Mouse (Mus musculus) lung, postnatal 0 days (tissue): ENCODE measurements around the gene Zmynd10. TPM values are rescaled to one million over a fixed set of nuclear protein-coding genes. Genes with fewer than 3 reads are reported as not detected.
A peak's percentile ranks its signal among the peaks of the same experiment; 100 is the strongest.

Source experiments
- ATAC-seq: fragments of 200-750 bp; cut with Nextera tagmentation; 2 replicates; pipeline ENCODE4 v1.8.0; 2017; ENCODE audit warnings: moderate library complexity
- DNase-seq: peaks from one replicate; pipeline ENCODE4 v3.0.0-alpha.2; 2016; ENCODE audit warnings: low spot score
- H3K27ac ChIP-seq: fragments of 300-500 bp; sonication (generic); 2 replicates; pipeline ENCODE4 v1.5.1; 2014; ENCODE audit warnings: antibody characterized with exemption, mild to moderate bottlenecking, low read length, mixed read lengths
- H3K27me3 ChIP-seq: fragments of 300-500 bp; sonication (generic); replicated peaks from 2 replicates; pipeline ENCODE4 v1.6.1; 2014; ENCODE audit warnings: low read length, mixed read lengths; ENCODE audit not compliant: insufficient read depth
- H3K36me3 ChIP-seq: fragments of 300-500 bp; sonication (generic); 2 replicates; pipeline ENCODE4 v1.6.1; 2014; ENCODE audit warnings: low read length, mixed read lengths; ENCODE audit not compliant: insufficient read depth
- H3K4me1 ChIP-seq: fragments of 300-500 bp; sonication (generic); 2 replicates; pipeline ENCODE4 v1.6.1; 2014; ENCODE audit warnings: antibody characterized with exemption, low read depth, low read length, mixed read lengths; ENCODE audit not compliant: insufficient read depth
- H3K4me2 ChIP-seq: fragments of 300-500 bp; sonication (generic); replicated peaks from 2 replicates; pipeline ENCODE4 v1.6.1; 2014; ENCODE audit warnings: low read depth, mild to moderate bottlenecking, low read length, moderate library complexity, mixed read lengths
- H3K4me3 ChIP-seq: fragments of 300-500 bp; sonication (generic); 2 replicates; pipeline ENCODE4 v1.5.1; 2014; ENCODE audit warnings: low read depth, low read length
- H3K9ac ChIP-seq: fragments of 300-500 bp; sonication (generic); replicated peaks from 2 replicates; pipeline ENCODE4 v1.6.1; 2014; ENCODE audit warnings: low read depth, mild to moderate bottlenecking
- H3K9me3 ChIP-seq: fragments of 300-500 bp; sonication (generic); 2 replicates; pipeline ENCODE4 v1.6.1; 2016; ENCODE audit warnings: low read length, mixed read lengths
- CTCF ChIP-seq: IDR thresholded peaks from 2 replicates; pipeline ENCODE4 v1.5.1; 2016; ENCODE audit warnings: antibody characterized with exemption, mild to moderate bottlenecking
- EP300 ChIP-seq: IDR thresholded peaks from 2 replicates; pipeline ENCODE4 v1.6.1; 2016; ENCODE audit warnings: antibody characterized with exemption, mild to moderate bottlenecking, control low read depth
- WGBS: fragments of 180-500 bp; shearing (Covaris S2); extraction: QIAGEN DNeasy Blood & Tissue Kit; methylation state at CpG from one replicate; pipeline ENCODE4 v1.1.7; 2014; 5-methylcytosine and 5-hydroxymethylcytosine counted together
- polyA plus RNA-seq: library from polyadenylated mRNA; unstranded; fragments of >200 nt; fragmentation: Nextera tagmentation; extraction: Ambion mirVana; gene quantifications from 2 replicates; pipeline ENCODE4 v1.2.1, GENCODE M21; 2015

Zmynd10 gene
- polyA plus RNA-seq, 1 experiment from 2014 or later = 9.1 TPM

- Histone ChIP-seq H3K27ac (peak overlapping the region; percentile 92), H3K4me1 (peaks cover 17% of the 10 kb centered on the region; the same call in 1 of the 2 replicates), H3K9me3 (no peaks in the 10 kb centered on the region), H3K4me2 (peak overlapping the region; percentile 70), H3K4me3 (peak overlapping the region; percentile 63), H3K27me3 (no peaks in the 10 kb centered on the region), H3K36me3 (peaks cover 8% of the 10 kb centered on the region; the same call in 1 of the 2 replicates), H3K9ac (peak overlapping the region; percentile 41)
- WGBS = under 1% methylated on average over 41 of the region's 41 CpGs
- ATAC-seq (peak; percentile 68), DNase-seq (peak; percentile 95)
- TF ChIP-seq EP300 (peak; percentile 69), CTCF (no peak)
Observed at GRCm38 (mm10) chr9:107568331-107569261, 21.5 kb downstream of the Zmynd10 start.

- DNase-seq (peak; percentile 53), ATAC-seq (peak; percentile 3)
- no peaks in the 10 kb centered on the region for H3K27me3 ChIP-seq
- H3K36me3 ChIP-seq = peaks cover 8% of the 10 kb centered on the region; the same call in 1 of the 2 replicates
- peak overlapping the region; percentile 70 for H3K4me2 ChIP-seq
- peak overlapping the region; percentile 41 for H3K9ac ChIP-seq
- no peaks in the 10 kb centered on the region for H3K9me3 ChIP-seq
- 1% methylated on average over 22 of the region's 23 CpGs for WGBS
- peak overlapping the region; percentile 63 for H3K4me3 ChIP-seq
- TF ChIP-seq CTCF (no peak), EP300 (no peak)
- peaks cover 11% of the 10 kb centered on the region; the same call in 1 of the 2 replicates for H3K4me1 ChIP-seq
- H3K27ac ChIP-seq = peak overlapping the region; percentile 92
Observed at GRCm38 (mm10) chr9:107569270-107569669, 22.2 kb downstream of the Zmynd10 start.

GRCm38 (mm10) chr9:107570016-107570415 lies 22.9 kb downstream of the Zmynd10 start:
- Histone ChIP-seq H3K27me3 (no peaks in the 10 kb centered on the region), H3K27ac (peak overlapping the region; percentile 92), H3K4me1 (peaks cover 10% of the 10 kb centered on the region; the same call in 1 of the 2 replicates), H3K4me3 (peak overlapping the region; percentile 63), H3K9me3 (no peaks in the 10 kb centered on the region), H3K4me2 (peak overlapping the region; percentile 70), H3K36me3 (peaks cover 8% of the 10 kb centered on the region; the same call in 1 of the 2 replicates), H3K9ac (peak overlapping the region; percentile 41)
- no peak for DNase-seq
- WGBS = 24% methylated on average over 13 of the region's 13 CpGs
- TF ChIP-seq EP300 = no peak
- peak; percentile 23; the same call in 1 of the 2 replicates for TF ChIP-seq CTCF
- ATAC-seq = no peak

GRCm38 (mm10) chr9:107570845-107571244 lies 23.7 kb downstream of the Zmynd10 start:
- no peaks in the 10 kb centered on the region for H3K27me3 ChIP-seq
- TF ChIP-seq EP300 (no peak), CTCF (no peak)
- DNase-seq (peak; percentile 45), ATAC-seq (no peak)
- peak overlapping the region; percentile 29 for H3K27ac ChIP-seq
- 64% methylated on average over 21 of the region's 21 CpGs for WGBS
- no peak overlapping the region for H3K9ac ChIP-seq
- H3K4me3 ChIP-seq = peak overlapping the region; percentile 63; the same call in 1 of the 2 replicates
- peak overlapping the region; percentile 70 for H3K4me2 ChIP-seq
- no peaks in the 10 kb centered on the region for H3K9me3 ChIP-seq
- H3K4me1 ChIP-seq = peaks cover 10% of the 10 kb centered on the region; the same call in 1 of the 2 replicates
- peaks cover 8% of the 10 kb centered on the region; the same call in 1 of the 2 replicates for H3K36me3 ChIP-seq

GRCm38 (mm10) chr9:107571534-107572326 lies 24.6 kb downstream of the Zmynd10 start:
- Histone ChIP-seq H3K9ac (no peak overlapping the region), H3K27ac (peak overlapping the region; percentile 66), H3K4me3 (no peak overlapping the region), H3K4me2 (0 out of 2 replicates have a peak overlapping the region, but pooled peaks have one; percentile 70), H3K36me3 (peaks cover 8% of the 10 kb centered on the region; the same call in 1 of the 2 replicates), H3K27me3 (no peaks in the 10 kb centered on the region), H3K4me1 (peaks cover 12% of the 10 kb centered on the region; the same call in 1 of the 2 replicates), H3K9me3 (no peaks in the 10 kb centered on the region)
- peak; percentile 6 for ATAC-seq
- peak; percentile 52 for DNase-seq
- 78% methylated on average over 22 of the region's 22 CpGs for WGBS
- TF ChIP-seq CTCF (no peak), EP300 (peak; percentile 97)

- no peak for ATAC-seq
- H3K9me3 ChIP-seq = no peaks in the 10 kb centered on the region
- peak overlapping the region; percentile 66; the same call in 1 of the 2 replicates for H3K27ac ChIP-seq
- no peak overlapping the region for H3K9ac ChIP-seq
- no peaks in the 10 kb centered on the region for H3K27me3 ChIP-seq
- 86% methylated on average over 2 of the region's 2 CpGs for WGBS
- TF ChIP-seq CTCF = no peak
- no peak for TF ChIP-seq EP300
- H3K36me3 ChIP-seq = peaks cover 8% of the 10 kb centered on the region; the same call in 1 of the 2 replicates
- no peak overlapping the region for H3K4me2 ChIP-seq
- DNase-seq = no peak
- H3K4me1 ChIP-seq = peaks cover 12% of the 10 kb centered on the region; the same call in 1 of the 2 replicates
- no peak overlapping the region for H3K4me3 ChIP-seq
Observed at GRCm38 (mm10) chr9:107572327-107572662, 25.2 kb downstream of the Zmynd10 start.
